ENCODE assay signal across 22 mouse cellular contexts in genomic region chr7:49134396-49134795, GRCm38 (mm10).
DNase-seq lines count a peak whose midpoint lies in the region; ATAC-seq and TF ChIP-seq lines count a peak whose summit lies in the region.
"Had no signal": no experiment of that assay in that cellular context is flagged by ENCODE, and none has a peak within 500 bp of the region (broad histone marks: within the 10 kb centered on the region; RNA-seq: fewer than 3 reads in every experiment).

No protein-coding gene starts in this region.

- no peaks in the 10 kb centered on the region for H3K9me3 ChIP-seq in lung, embryonic 14.5 days (ENCODE audit: low read depth, low read length)
- no peaks in the 10 kb centered on the region for H3K9me3 ChIP-seq in lung, embryonic 16.5 days (ENCODE audit: control insufficient read depth, low read length)
- no peaks in the 10 kb centered on the region for H3K9me3 ChIP-seq in stomach, postnatal 0 days (ENCODE audit: control insufficient read depth, low read length)
- H3K9me3 ChIP-seq: hindbrain, embryonic 12.5 days; hindbrain, embryonic 15.5 days had no signal

- 64% methylated on average over 5 of the region's 5 CpGs for WGBS in lung, embryonic 14.5 days
- 43% methylated on average over 5 of the region's 5 CpGs for WGBS in lung, embryonic 16.5 days
- 69% methylated on average over 5 of the region's 5 CpGs for WGBS in stomach, postnatal 0 days
- 88% methylated on average over 5 of the region's 5 CpGs for WGBS in cerebellum, adult 2 months

- H3K27me3 ChIP-seq in lung, embryonic 14.5 days (ENCODE audit: insufficient read depth, low read length), result no peaks in the 10 kb centered on the region
- no peaks in the 10 kb centered on the region for H3K27me3 ChIP-seq in lung, embryonic 16.5 days (ENCODE audit: control insufficient read depth, insufficient read depth, low read depth, low read length)
- no peaks in the 10 kb centered on the region for H3K27me3 ChIP-seq in stomach, postnatal 0 days (ENCODE audit: control insufficient read depth, insufficient read depth, low read length)
- no peaks in the 10 kb centered on the region for H3K27me3 ChIP-seq in cerebellum, adult 2 months (ENCODE audit: control insufficient read depth, insufficient read depth, low read length)
- H3K27me3 ChIP-seq: hindbrain, embryonic 15.5 days had no signal

- no peak for TF ChIP-seq POLR2A in cerebellum, adult 2 months (IDR thresholded peaks at IDR 0.05; ENCODE audit: borderline replicate concordance, insufficient read depth, low read length)

- TF ChIP-seq CTCF in lung, embryonic 14.5 days (IDR thresholded peaks at IDR 0.05; ENCODE audit: low read depth), result no peak
- no peak for TF ChIP-seq CTCF in stomach, postnatal 0 days (IDR thresholded peaks at IDR 0.05; ENCODE audit: low read depth)
- TF ChIP-seq CTCF in cerebellum, adult 2 months (IDR thresholded peaks at IDR 0.05; ENCODE audit: borderline replicate concordance, insufficient read depth, low read depth, low read length), result no peak

- no peak for ATAC-seq in lung, embryonic 14.5 days (ENCODE audit: insufficient read depth)
- ATAC-seq in lung, embryonic 16.5 days (ENCODE audit: low read depth), result 0 out of 2 replicates have a peak, but pooled peaks have one; percentile 15
- no peak for ATAC-seq in stomach, postnatal 0 days (ENCODE audit: low FRiP score, low TSS enrichment)
- ATAC-seq: CD4-positive, CD25-positive, alpha-beta regulatory T cell, adult 4 months; forebrain, embryonic 14.5 days; forebrain, postnatal 0 days had no signal

- 0 out of 2 replicates have a peak overlapping the region, but pooled peaks have one; percentile 4 for H3K27ac ChIP-seq in lung, embryonic 14.5 days (ENCODE audit: low read depth)
- H3K27ac ChIP-seq in lung, embryonic 16.5 days (ENCODE audit: low read length), result peak overlapping the region; percentile 87
- H3K27ac ChIP-seq in stomach, postnatal 0 days (replicated peaks), result no peak overlapping the region
- H3K27ac ChIP-seq in cerebellum, adult 2 months (ENCODE audit: insufficient read depth, low read length), result no peak overlapping the region
- H3K27ac ChIP-seq: gastrocnemius, adult 2 months; hindbrain, embryonic 12.5 days; hindbrain, embryonic 15.5 days had no signal

- H3K4me2 ChIP-seq in lung, embryonic 14.5 days, result no peak overlapping the region
- H3K4me2 ChIP-seq in lung, embryonic 16.5 days (ENCODE audit: low read depth, low read length), result no peak overlapping the region
- H3K4me2 ChIP-seq in stomach, postnatal 0 days (replicated peaks; ENCODE audit: low read depth), result no peak overlapping the region
- H3K4me2 ChIP-seq: heart, embryonic 11.5 days; hindbrain, embryonic 12.5 days; hindbrain, embryonic 15.5 days had no signal

- H3K4me1 ChIP-seq in lung, embryonic 14.5 days (ENCODE audit: insufficient read depth), result no peaks in the 10 kb centered on the region
- H3K4me1 ChIP-seq in lung, embryonic 16.5 days (replicated peaks; ENCODE audit: control insufficient read depth, insufficient read depth, low read length), result peaks cover 3% of the 10 kb centered on the region; the same call in 1 of the 2 replicates
- no peaks in the 10 kb centered on the region; the same call in 1 of the 2 replicates for H3K4me1 ChIP-seq in stomach, postnatal 0 days (replicated peaks; ENCODE audit: control insufficient read depth, insufficient read depth)
- peaks cover 7% of the 10 kb centered on the region; the same call in 1 of the 2 replicates for H3K4me1 ChIP-seq in cerebellum, adult 2 months (ENCODE audit: control insufficient read depth, insufficient read depth, low read length)

- H3K9ac ChIP-seq in lung, embryonic 14.5 days, result no peak overlapping the region
- H3K9ac ChIP-seq in lung, embryonic 16.5 days (ENCODE audit: low read length), result no peak overlapping the region
- H3K9ac ChIP-seq in stomach, postnatal 0 days (ENCODE audit: low read length), result no peak overlapping the region
- H3K9ac ChIP-seq: forebrain, postnatal 0 days; hindbrain, embryonic 12.5 days; hindbrain, embryonic 15.5 days had no signal

- no peak overlapping the region for H3K4me3 ChIP-seq in lung, embryonic 14.5 days (ENCODE audit: low read depth, low read length)
- H3K4me3 ChIP-seq in lung, embryonic 16.5 days (ENCODE audit: low read length), result no peak overlapping the region
- no peak overlapping the region for H3K4me3 ChIP-seq in stomach, postnatal 0 days (ENCODE audit: low read depth, low read length)
- H3K4me3 ChIP-seq in cerebellum, adult 2 months (replicated peaks; ENCODE audit: insufficient read depth, low read depth, low read length), result no peak overlapping the region
- H3K4me3 ChIP-seq: gastrocnemius, adult 2 months; hindbrain, embryonic 12.5 days; hindbrain, embryonic 15.5 days had no signal

- no peaks in the 10 kb centered on the region for H3K36me3 ChIP-seq in lung, embryonic 14.5 days (ENCODE audit: insufficient read depth)
- no peaks in the 10 kb centered on the region for H3K36me3 ChIP-seq in lung, embryonic 16.5 days (ENCODE audit: control insufficient read depth, insufficient read depth, low read length)
- no peaks in the 10 kb centered on the region for H3K36me3 ChIP-seq in stomach, postnatal 0 days (ENCODE audit: control insufficient read depth, insufficient read depth, low read length)
- H3K36me3 ChIP-seq: hindbrain, embryonic 12.5 days; hindbrain, embryonic 15.5 days had no signal

- no peak for TF ChIP-seq EP300 in stomach, postnatal 0 days (optimal IDR thresholded peaks at IDR 0.05)

- DNase-seq in lung, embryonic 14.5 days, result peak; percentile 28
- DNase-seq in lung, postnatal 25 days (ENCODE audit: low spot score), result peak; percentile 42
- DNase-seq in stomach, postnatal 0 days (ENCODE audit: low spot score), result peak; percentile 30
- DNase-seq in testis, postnatal 14 days (ENCODE audit: low spot score), result no peak
- DNase-seq in cerebellum, adult 2 months, result no peak
- no peak for DNase-seq in layer of hippocampus, adult 8-10 months (ENCODE audit: low spot score in 2 of 2)
- DNase-seq: adrenal gland, adult 2 months; adrenal gland, postnatal 14 days; cerebellum, adult 11 months; cerebellum, adult 8-10 months; cerebellum, postnatal 10 days; cerebellum, postnatal 36 days; forebrain, postnatal 0 days; gastrocnemius, adult 2 months; gastrocnemius, postnatal 14 days; heart, adult 11 months had no signal

Comparison
In these comparisons a context has a peak if more than half of its experiments do, and no peak if none do; other contexts are left out.
1. DNase-seq: peak in lung, embryonic 14.5 days (single experiment), lung, postnatal 25 days (single experiment) and stomach, postnatal 0 days (single experiment); none in testis, postnatal 14 days (single experiment), cerebellum, adult 2 months (0 of 2) and layer of hippocampus, adult 8-10 months (0 of 2).
2. H3K27ac ChIP-seq: peak in lung, embryonic 14.5 days (single experiment) and lung, embryonic 16.5 days (single experiment); none in stomach, postnatal 0 days (single experiment) and cerebellum, adult 2 months (single experiment).